Mouse (Mus musculus) brain, embryonic 14.5 days (tissue): ENCODE measurements around the gene Hoxd10.

ENCODE experiments used
- CTCF ChIP-seq: fragments of 200-500 bp; IDR thresholded peaks from 2 replicates; pipeline ENCODE4 v1.5.1; 2012; ENCODE audit warnings: inconsistent platforms, mild to moderate bottlenecking, moderate library complexity, borderline replicate concordance; ENCODE audit not compliant: insufficient read depth, insufficient read length; ENCODE audit errors: extremely low read depth
- POLR2A ChIP-seq: fragments of 200-500 bp; IDR thresholded peaks from 2 replicates; pipeline ENCODE4 v1.6.1; 2012; ENCODE audit warnings: mild to moderate bottlenecking, inconsistent platforms, borderline replicate concordance; ENCODE audit not compliant: poor library complexity, insufficient read depth, insufficient read length, severe bottlenecking; ENCODE audit errors: extremely low read depth

GRCm38 (mm10) chr2:74690338-74690716 lies 1.4 kb upstream of the Hoxd10 start:
- no peak for TF ChIP-seq POLR2A
- TF ChIP-seq CTCF = no peak
